Mouse (Mus musculus) stomach, embryonic 14.5 days (tissue): ENCODE results near the gene Ush2a. TPM values are rescaled to one million over a fixed set of nuclear protein-coding genes. Genes with fewer than 3 reads are reported as not detected.

Experiments
- ATAC-seq: fragments of 200-750 bp; cut with Nextera tagmentation; 2 replicates; pipeline ENCODE4 v1.8.0; 2017; ENCODE audit warnings: low read depth, moderate TSS enrichment; ENCODE audit not compliant: insufficient number of reproducible peaks, insufficient read depth, low FRiP score
- H3K27ac ChIP-seq: fragments of 300-500 bp; sonication (generic); 2 replicates; pipeline ENCODE4 v1.5.1; 2014; ENCODE audit warnings: mild to moderate bottlenecking, low read length, moderate library complexity, mixed read lengths
- H3K27me3 ChIP-seq: fragments of 300-500 bp; sonication (generic); 2 replicates; pipeline ENCODE4 v1.6.1; 2014; ENCODE audit warnings: low read length, control low read depth, mixed read lengths; ENCODE audit not compliant: control insufficient read depth, insufficient read depth
- H3K36me3 ChIP-seq: fragments of 300-500 bp; sonication (generic); 2 replicates; pipeline ENCODE4 v1.6.1; 2014; ENCODE audit warnings: mild to moderate bottlenecking, control low read depth, low read length, moderate library complexity, mixed read lengths; ENCODE audit not compliant: control insufficient read depth, insufficient read depth
- H3K4me1 ChIP-seq: fragments of 300-500 bp; sonication (generic); 2 replicates; pipeline ENCODE4 v1.6.1; 2014; ENCODE audit warnings: low read length, control low read depth, mixed read lengths; ENCODE audit not compliant: control insufficient read depth, insufficient read depth
- H3K4me2 ChIP-seq: fragments of 300-500 bp; sonication (generic); replicated peaks from 2 replicates; pipeline ENCODE4 v1.6.1; 2014; ENCODE audit warnings: low read depth, low read length, control low read depth
- H3K4me3 ChIP-seq: fragments of 300-500 bp; sonication (generic); 2 replicates; pipeline ENCODE4 v1.5.1; 2014; ENCODE audit warnings: low read depth, low read length, control low read depth
- H3K9ac ChIP-seq: fragments of 300-500 bp; sonication (generic); replicated peaks from 2 replicates; pipeline ENCODE4 v1.6.1; 2014; ENCODE audit warnings: low read depth, mild to moderate bottlenecking, control low read depth, low read length, moderate library complexity, mixed read lengths
- H3K9me3 ChIP-seq: fragments of 300-500 bp; sonication (generic); 2 replicates; pipeline ENCODE4 v1.6.1; 2016; ENCODE audit warnings: low read depth, low read length, control low read depth; ENCODE audit not compliant: control insufficient read depth
- WGBS: fragments of 180-500 bp; shearing (Covaris S2); extraction: QIAGEN DNeasy Blood & Tissue Kit; methylation state at CpG from one replicate; pipeline ENCODE4 v1.1.7; 2014; 5-methylcytosine and 5-hydroxymethylcytosine counted together
- polyA plus RNA-seq: library from polyadenylated mRNA; unstranded; fragments of >200 nt; fragmentation: Nextera tagmentation; extraction: Ambion mirVana; gene quantifications from 2 replicates; pipeline ENCODE4 v1.2.1, GENCODE M21; 2014

Ush2a gene
- 0.08 TPM in 1 of 2 replicates, not detected in the other for polyA plus RNA-seq

- H3K27ac ChIP-seq: no peak within 1 kb of the TSS
- no peaks in the 10 kb centered on the region for H3K9me3 ChIP-seq
- no peak; the same call in 1 of the 2 replicates for ATAC-seq
- no peak within 1 kb of the TSS for H3K4me2 ChIP-seq
- no peak within 1 kb of the TSS for H3K9ac ChIP-seq
- no peaks in the 10 kb centered on the region for H3K36me3 ChIP-seq
- H3K4me3 ChIP-seq: no peak within 1 kb of the TSS
- H3K4me1 ChIP-seq: no peaks in the 10 kb centered on the region
- no peaks in the 10 kb centered on the region for H3K27me3 ChIP-seq
- WGBS: 66% methylated on average over 10 of the region's 10 CpGs
These were observed at the start of gene Ush2a for GRCm38 (mm10) chr1:188261903-188262682. TSS of gene Ush2a (plus strand) at chr1:188262023.

- WGBS: 57% methylated on average over 10 of the region's 10 CpGs
- ATAC-seq: no peak
- no peaks in the 10 kb centered on the region for H3K36me3 ChIP-seq
These were observed 46.8 kb upstream of the Ush2a start for GRCm38 (mm10) chr1:188214885-188215611.

GRCm38 (mm10) chr1:188221226-188221792 lies 40.5 kb upstream of the Ush2a start:
- Histone ChIP-seq H3K9me3 (no peaks in the 10 kb centered on the region), H3K27ac (no peak overlapping the region), H3K4me2 (no peak overlapping the region), H3K27me3 (no peaks in the 10 kb centered on the region), H3K4me1 (no peaks in the 10 kb centered on the region), H3K36me3 (no peaks in the 10 kb centered on the region), H3K4me3 (no peak overlapping the region), H3K9ac (no peak overlapping the region)
- ATAC-seq: no peak
- 76% methylated on average over 4 of the region's 4 CpGs for WGBS

More at GRCm38 (mm10) chr1:188214885-188215611, 46.8 kb upstream of the Ush2a start:
- Histone ChIP-seq H3K9ac (no peak overlapping the region), H3K4me3 (no peak overlapping the region), H3K4me2 (no peak overlapping the region), H3K9me3 (no peaks in the 10 kb centered on the region), H3K4me1 (no peaks in the 10 kb centered on the region), H3K27ac (no peak overlapping the region), H3K27me3 (no peaks in the 10 kb centered on the region)

GRCm38 (mm10) chr1:188233036-188233724 lies 28.6 kb upstream of the Ush2a start:
- Histone ChIP-seq H3K4me3 (no peak overlapping the region), H3K27ac (no peak overlapping the region), H3K36me3 (no peaks in the 10 kb centered on the region), H3K9me3 (no peaks in the 10 kb centered on the region), H3K9ac (no peak overlapping the region), H3K4me1 (no peaks in the 10 kb centered on the region), H3K27me3 (no peaks in the 10 kb centered on the region), H3K4me2 (no peak overlapping the region)
- 85% methylated on average over 5 of the region's 5 CpGs for WGBS
- ATAC-seq: no peak

- H3K9me3 ChIP-seq: no peaks in the 10 kb centered on the region
These were observed 23.2 kb upstream of the Ush2a start for GRCm38 (mm10) chr1:188238636-188239035.

GRCm38 (mm10) chr1:188241766-188242165 lies 20.1 kb upstream of the Ush2a start:
- H3K27ac ChIP-seq: no peak overlapping the region
- ATAC-seq: no peak
- peaks cover 2% of the 10 kb centered on the region; the same call in 1 of the 2 replicates for H3K4me1 ChIP-seq
- H3K36me3 ChIP-seq: no peaks in the 10 kb centered on the region
- H3K27me3 ChIP-seq: no peaks in the 10 kb centered on the region
- no peaks in the 10 kb centered on the region for H3K9me3 ChIP-seq
- no peak overlapping the region for H3K9ac ChIP-seq
- no peak overlapping the region for H3K4me3 ChIP-seq
- no peak overlapping the region for H3K4me2 ChIP-seq
- 91% methylated on average over 10 of the region's 10 CpGs for WGBS

More at GRCm38 (mm10) chr1:188238636-188239035, 23.2 kb upstream of the Ush2a start:
- Histone ChIP-seq H3K4me3 (no peak overlapping the region), H3K27ac (no peak overlapping the region), H3K4me2 (no peak overlapping the region), H3K9ac (no peak overlapping the region), H3K4me1 (peaks cover 2% of the 10 kb centered on the region; the same call in 1 of the 2 replicates), H3K36me3 (no peaks in the 10 kb centered on the region), H3K27me3 (no peaks in the 10 kb centered on the region)
- ATAC-seq: no peak

GRCm38 (mm10) chr1:188257500-188257899 lies 4.3 kb upstream of the Ush2a start:
- no peak overlapping the region for H3K4me3 ChIP-seq
- H3K27me3 ChIP-seq: no peaks in the 10 kb centered on the region
- H3K4me2 ChIP-seq: no peak overlapping the region
- ATAC-seq: no peak
- H3K9ac ChIP-seq: no peak overlapping the region
- no peaks in the 10 kb centered on the region for H3K9me3 ChIP-seq
- WGBS: 87% methylated on average over 7 of the region's 7 CpGs
- no peaks in the 10 kb centered on the region for H3K4me1 ChIP-seq
- H3K27ac ChIP-seq: no peak overlapping the region
- no peaks in the 10 kb centered on the region for H3K36me3 ChIP-seq
